9 mouse cellular contexts compared by ENCODE assay signal in genomic region chr11:20460501-20460921, GRCm38 (mm10).
DNase-seq lines count a peak whose midpoint lies in the region; ATAC-seq lines count a peak whose summit lies in the region.
"Had no signal": no experiment of that assay in that cellular context is flagged by ENCODE, and none has a peak within 500 bp of the region (broad histone marks: within the 10 kb centered on the region; RNA-seq: fewer than 3 reads in every experiment).

No protein-coding gene starts in this region.

- peak; percentile 34 for DNase-seq in cerebellum, adult 11-12 months
- DNase-seq in cerebellum, adult 8-10 months: no peak
- peak; percentile 72 for DNase-seq in NIH3T3 (ENCODE audit: low read depth)
- peak; percentile 45 for DNase-seq in layer of hippocampus, adult 9-11 months
- no peak for DNase-seq in spleen, postnatal 36 days (ENCODE audit: low spot score in 2 of 2)
- no peak for DNase-seq in c-Kit-positive CD71-positive TER-119-positive erythroid progenitor cells, embryonic 14.5 days (ENCODE audit: low spot score)

- ATAC-seq in intestine, embryonic 15.5 days: no peak
- no peak for ATAC-seq in intestine, embryonic 16.5 days

- H3K4me2 ChIP-seq in intestine, embryonic 15.5 days (replicated peaks): no peak overlapping the region
- no peak overlapping the region for H3K4me2 ChIP-seq in intestine, embryonic 16.5 days (ENCODE audit: low read depth, low read length)
- H3K4me2 ChIP-seq: heart, embryonic 13.5 days had no signal

- peak overlapping the region; percentile 15; the same call in 1 of the 2 replicates for H3K9ac ChIP-seq in intestine, embryonic 15.5 days
- no peak overlapping the region for H3K9ac ChIP-seq in intestine, embryonic 16.5 days (ENCODE audit: low read depth, low read length)
- H3K9ac ChIP-seq: heart, embryonic 13.5 days had no signal

- no peaks in the 10 kb centered on the region for H3K36me3 ChIP-seq in intestine, embryonic 15.5 days
- H3K36me3 ChIP-seq in intestine, embryonic 16.5 days (ENCODE audit: control insufficient read depth, insufficient read depth, low read length): no peaks in the 10 kb centered on the region
- H3K36me3 ChIP-seq: heart, embryonic 13.5 days had no signal

- no peak overlapping the region for H3K4me3 ChIP-seq in intestine, embryonic 15.5 days (replicated peaks)
- no peak overlapping the region for H3K4me3 ChIP-seq in intestine, embryonic 16.5 days (ENCODE audit: low read length)
- H3K4me3 ChIP-seq: heart, embryonic 13.5 days had no signal

- WGBS in intestine, embryonic 15.5 days: 42% methylated on average over 7 of the region's 7 CpGs
- 53% methylated on average over 7 of the region's 7 CpGs for WGBS in intestine, embryonic 16.5 days

- no peaks in the 10 kb centered on the region for H3K27me3 ChIP-seq in intestine, embryonic 15.5 days (replicated peaks)
- no peaks in the 10 kb centered on the region for H3K27me3 ChIP-seq in intestine, embryonic 16.5 days (replicated peaks; ENCODE audit: control insufficient read depth, insufficient read depth, low read length)

- 0 out of 2 replicates have a peak overlapping the region, but pooled peaks have one; percentile 13 for H3K27ac ChIP-seq in intestine, embryonic 15.5 days
- no peak overlapping the region for H3K27ac ChIP-seq in intestine, embryonic 16.5 days (ENCODE audit: low read length)
- H3K27ac ChIP-seq: heart, embryonic 13.5 days had no signal

- H3K9me3 ChIP-seq in intestine, embryonic 15.5 days: no peaks in the 10 kb centered on the region
- no peaks in the 10 kb centered on the region for H3K9me3 ChIP-seq in intestine, embryonic 16.5 days (ENCODE audit: control insufficient read depth, low read length)
- H3K9me3 ChIP-seq: heart, embryonic 13.5 days had no signal

- H3K4me1 ChIP-seq in intestine, embryonic 15.5 days (replicated peaks): peaks cover 23% of the 10 kb centered on the region; the same call in 1 of the 2 replicates
- peaks cover 29% of the 10 kb centered on the region for H3K4me1 ChIP-seq in intestine, embryonic 16.5 days (ENCODE audit: control insufficient read depth, insufficient read depth, low read length)

Comparison
In these comparisons a context has a peak if more than half of its experiments do, and no peak if none do; other contexts are left out.
1. DNase-seq: peak in cerebellum, adult 11-12 months (single experiment), NIH3T3 (single experiment) and layer of hippocampus, adult 9-11 months (single experiment); none in cerebellum, adult 8-10 months (single experiment), spleen, postnatal 36 days (0 of 2) and c-Kit-positive CD71-positive TER-119-positive erythroid progenitor cells, embryonic 14.5 days (single experiment).